Mouse (Mus musculus): ENCODE results near the gene Adarb2. TPM values are rescaled to one million over a fixed set of nuclear protein-coding genes. Genes with fewer than 3 reads are reported as not detected.

Adarb2 gene
- polyA plus RNA-seq, 1 experiment, result not detected

DNA sequence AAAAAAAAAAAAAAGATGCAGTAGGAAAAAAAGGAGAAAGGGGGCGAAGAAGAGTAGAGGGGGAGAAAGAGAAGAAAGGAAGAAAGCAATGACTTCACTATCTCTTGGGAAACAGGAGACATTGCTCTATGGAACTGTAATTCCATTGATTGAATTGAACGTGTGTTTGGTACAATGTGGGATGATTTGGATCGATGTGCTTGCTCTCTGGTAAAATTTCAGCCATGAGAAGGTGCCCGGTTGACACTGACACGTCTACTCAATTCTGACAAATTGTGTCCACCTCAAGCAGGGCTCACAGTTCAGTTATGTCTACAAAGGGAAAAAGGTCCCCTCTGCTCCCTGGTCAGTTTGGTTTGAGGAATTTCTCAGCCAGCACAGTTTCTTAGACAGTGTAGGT is 495.8 kb downstream of the Adarb2 start:
- Histone ChIP-seq H3K27ac (ENCODE audit: insufficient read depth, low read length) (no peak overlapping the region), H3K4me3 (ENCODE audit: insufficient read depth, low read length) (no peak overlapping the region), H3K4me1 (ENCODE audit: control insufficient read depth, insufficient read depth, low read length) (no peaks in the 10 kb centered on the region)
- TF ChIP-seq CTCF (IDR thresholded peaks at IDR 0.05; ENCODE audit: borderline replicate concordance, insufficient read depth, low read length) (no peak), POLR2A (IDR thresholded peaks at IDR 0.05; ENCODE audit: low read depth, low read length) (no peak)

DNA sequence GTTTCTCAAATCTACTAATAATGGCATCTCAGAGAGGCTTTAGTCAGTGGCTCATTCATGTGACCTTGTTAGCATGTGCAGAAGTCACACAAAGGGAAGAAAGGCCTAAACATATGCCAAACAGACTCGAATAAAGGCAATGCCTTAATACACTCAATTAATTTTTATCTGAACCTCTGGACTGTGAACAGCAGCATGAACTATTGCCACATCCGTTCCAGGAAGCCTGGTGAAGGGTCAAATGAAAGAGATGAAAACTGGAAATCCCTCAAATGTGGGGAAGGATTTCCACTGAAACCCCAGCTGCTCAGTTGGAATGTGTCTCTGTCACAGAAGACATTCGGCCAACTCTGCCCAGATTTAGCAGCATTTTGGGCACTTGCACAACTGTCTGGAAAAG is 497.2 kb downstream of the Adarb2 start:
- Histone ChIP-seq H3K27ac (ENCODE audit: insufficient read depth, low read length) (no peak overlapping the region), H3K4me3 (ENCODE audit: insufficient read depth, low read length) (no peak overlapping the region), H3K4me1 (ENCODE audit: control insufficient read depth, insufficient read depth, low read length) (no peaks in the 10 kb centered on the region)
- TF ChIP-seq CTCF (IDR thresholded peaks at IDR 0.05; ENCODE audit: borderline replicate concordance, insufficient read depth, low read length) (no peak), POLR2A (IDR thresholded peaks at IDR 0.05; ENCODE audit: low read depth, low read length) (no peak)

DNA sequence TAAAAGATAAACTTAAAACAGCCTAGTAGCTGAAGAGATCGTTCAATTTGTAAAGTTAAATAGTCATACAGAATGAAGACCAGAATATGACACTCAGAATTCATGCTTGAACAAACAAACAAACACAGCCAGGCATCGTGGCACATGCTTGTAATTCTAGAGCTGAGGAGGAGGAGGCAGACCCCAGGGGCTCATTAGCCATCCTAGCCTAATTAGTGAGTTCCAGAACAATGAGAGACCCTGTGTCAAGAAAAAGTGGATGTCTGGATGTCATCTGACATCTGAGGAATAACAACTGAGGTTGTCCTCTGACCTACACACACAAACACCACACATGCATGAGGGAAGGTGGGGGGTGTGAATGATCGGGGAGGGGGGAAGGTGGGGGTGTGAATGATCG is 498.3 kb downstream of the Adarb2 start:
- Histone ChIP-seq H3K27ac (ENCODE audit: insufficient read depth, low read length) (no peak overlapping the region), H3K4me3 (ENCODE audit: insufficient read depth, low read length) (no peak overlapping the region), H3K4me1 (ENCODE audit: control insufficient read depth, insufficient read depth, low read length) (no peaks in the 10 kb centered on the region)
- TF ChIP-seq CTCF (IDR thresholded peaks at IDR 0.05; ENCODE audit: borderline replicate concordance, insufficient read depth, low read length) (no peak), POLR2A (IDR thresholded peaks at IDR 0.05; ENCODE audit: low read depth, low read length) (no peak)

DNA sequence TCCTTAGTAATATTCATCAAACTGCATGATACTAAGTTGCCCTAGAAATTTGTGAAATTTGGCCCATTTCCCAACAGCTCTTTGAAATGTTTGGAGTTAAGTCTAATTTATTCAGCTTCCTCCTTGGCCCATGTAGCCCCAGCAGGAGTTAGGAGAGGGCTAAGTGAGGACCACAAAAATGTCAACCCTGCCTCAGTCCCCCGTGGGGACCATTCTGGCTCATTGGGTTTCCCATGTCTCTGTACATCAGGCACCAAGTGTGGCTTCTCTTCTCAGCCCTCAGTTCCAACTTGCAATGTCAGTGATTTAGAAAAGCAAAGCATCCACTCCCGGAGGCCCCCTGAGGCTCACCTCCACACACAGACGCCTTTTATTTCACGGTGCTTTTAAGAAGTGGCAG is 502.6 kb downstream of the Adarb2 start:
- Histone ChIP-seq H3K4me3 (ENCODE audit: insufficient read depth, low read length) (no peak overlapping the region), H3K4me1 (ENCODE audit: control insufficient read depth, insufficient read depth, low read length) (no peaks in the 10 kb centered on the region), H3K27ac (ENCODE audit: insufficient read depth, low read length) (no peak overlapping the region)
- TF ChIP-seq POLR2A (IDR thresholded peaks at IDR 0.05; ENCODE audit: low read depth, low read length) (no peak), CTCF (IDR thresholded peaks at IDR 0.05; ENCODE audit: borderline replicate concordance, insufficient read depth, low read length) (no peak)

DNA sequence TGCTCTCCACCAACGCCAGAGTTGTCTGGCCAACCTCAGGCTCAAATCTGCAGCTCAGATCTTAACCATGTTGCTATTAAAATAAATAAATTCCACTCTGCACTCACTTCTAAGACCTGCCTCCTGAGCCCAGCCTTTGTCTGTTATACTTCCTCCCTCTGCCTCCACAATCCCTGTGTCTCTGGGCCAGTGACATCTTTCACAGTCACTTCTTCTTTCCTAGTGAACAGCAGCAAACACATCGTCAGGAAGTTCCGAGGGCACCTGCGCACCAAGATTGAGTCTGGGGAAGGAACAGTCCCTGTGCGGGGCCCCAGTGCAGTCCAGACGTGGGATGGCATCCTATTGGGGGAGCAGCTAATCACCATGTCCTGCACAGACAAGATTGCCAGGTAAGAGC is 510.7 kb downstream of the Adarb2 start:
- Histone ChIP-seq H3K4me3 (ENCODE audit: insufficient read depth, low read length) (no peak overlapping the region), H3K4me1 (ENCODE audit: control insufficient read depth, insufficient read depth, low read length) (no peaks in the 10 kb centered on the region), H3K27ac (ENCODE audit: insufficient read depth, low read length) (no peak overlapping the region)
- TF ChIP-seq POLR2A (IDR thresholded peaks at IDR 0.05; ENCODE audit: low read depth, low read length), result no peak
- TF ChIP-seq CTCF (IDR thresholded peaks at IDR 0.05; ENCODE audit: borderline replicate concordance, insufficient read depth, low read length), result no peak

DNA sequence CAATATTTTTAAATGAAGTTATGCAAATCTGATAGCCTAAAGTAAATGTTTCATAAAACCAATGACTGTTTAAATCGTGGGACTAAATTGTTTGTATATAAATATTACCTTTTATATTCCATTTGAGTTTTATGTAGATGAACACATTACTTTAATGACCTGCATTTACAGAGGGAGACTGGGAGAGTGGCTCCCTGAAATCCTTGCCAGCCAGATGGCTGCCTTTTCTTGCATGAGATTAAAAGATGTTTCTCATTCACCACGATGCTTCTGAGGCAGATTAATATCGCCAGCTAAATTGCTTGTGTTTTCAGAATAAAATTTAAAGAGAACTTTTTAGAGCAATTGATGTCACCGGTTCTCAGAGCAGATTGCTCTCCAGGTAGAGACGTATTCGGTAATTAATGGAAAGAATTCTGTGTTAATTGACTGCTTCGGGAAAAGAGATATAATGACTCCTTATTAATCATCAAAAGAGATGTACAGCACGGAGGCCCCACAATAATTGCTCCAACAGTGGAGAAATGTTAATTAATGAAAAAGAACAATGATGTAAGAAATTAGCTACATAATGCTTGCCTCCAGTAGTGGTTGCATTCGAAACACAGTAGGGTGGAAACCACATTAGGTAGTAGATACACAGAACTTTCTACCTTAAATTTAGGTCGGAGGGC is 527.4 kb downstream of the Adarb2 start:
- Histone ChIP-seq H3K4me3 (ENCODE audit: insufficient read depth, low read length) (no peak overlapping the region), H3K27ac (ENCODE audit: insufficient read depth, low read length) (no peak overlapping the region), H3K4me1 (ENCODE audit: control insufficient read depth, insufficient read depth, low read length) (no peaks in the 10 kb centered on the region)
- TF ChIP-seq POLR2A (IDR thresholded peaks at IDR 0.05; ENCODE audit: low read depth, low read length), result no peak
- no peak for TF ChIP-seq CTCF (IDR thresholded peaks at IDR 0.05; ENCODE audit: borderline replicate concordance, insufficient read depth, low read length)

DNA sequence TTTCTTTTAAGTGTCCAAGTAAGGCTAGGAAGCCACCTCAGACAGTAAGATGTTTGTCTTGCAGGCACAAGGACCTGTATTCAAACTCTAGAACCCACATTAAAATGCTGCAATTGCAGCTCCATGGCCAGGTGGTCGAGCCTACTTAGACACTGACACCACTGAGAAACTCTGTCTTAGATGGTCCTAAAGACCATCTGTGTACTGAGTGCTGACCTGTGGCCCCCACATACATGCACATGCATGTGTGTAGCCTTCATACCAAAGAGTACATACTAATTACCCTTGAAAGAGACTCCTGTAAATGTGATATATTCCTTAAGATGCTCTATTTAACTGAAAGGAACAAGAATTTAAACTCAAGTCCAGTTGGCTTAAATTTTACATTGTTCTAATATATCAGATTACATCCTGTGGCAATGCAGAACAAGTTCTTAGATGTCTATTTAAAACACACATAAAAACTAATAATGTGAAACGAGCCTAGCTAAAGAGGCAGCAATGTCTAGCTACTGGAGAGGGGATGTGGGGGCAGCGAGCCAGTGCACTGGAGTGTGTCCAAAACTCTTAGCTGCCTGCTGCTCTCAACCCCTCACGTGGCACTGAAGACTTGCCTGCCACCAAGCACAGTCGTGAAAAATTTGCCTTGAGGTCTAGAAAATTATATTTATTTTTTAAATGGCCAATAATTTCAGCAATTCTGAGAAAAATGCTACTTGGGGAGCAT is 534.6 kb downstream of the Adarb2 start:
- H3K4me1 ChIP-seq (ENCODE audit: control insufficient read depth, insufficient read depth, low read length), result no peaks in the 10 kb centered on the region
- H3K4me3 ChIP-seq (ENCODE audit: insufficient read depth, low read length), result no peak overlapping the region
- no peak overlapping the region for H3K27ac ChIP-seq (ENCODE audit: insufficient read depth, low read length)
- TF ChIP-seq CTCF (IDR thresholded peaks at IDR 0.05; ENCODE audit: borderline replicate concordance, insufficient read depth, low read length) (no peak), POLR2A (IDR thresholded peaks at IDR 0.05; ENCODE audit: low read depth, low read length) (no peak)

DNA sequence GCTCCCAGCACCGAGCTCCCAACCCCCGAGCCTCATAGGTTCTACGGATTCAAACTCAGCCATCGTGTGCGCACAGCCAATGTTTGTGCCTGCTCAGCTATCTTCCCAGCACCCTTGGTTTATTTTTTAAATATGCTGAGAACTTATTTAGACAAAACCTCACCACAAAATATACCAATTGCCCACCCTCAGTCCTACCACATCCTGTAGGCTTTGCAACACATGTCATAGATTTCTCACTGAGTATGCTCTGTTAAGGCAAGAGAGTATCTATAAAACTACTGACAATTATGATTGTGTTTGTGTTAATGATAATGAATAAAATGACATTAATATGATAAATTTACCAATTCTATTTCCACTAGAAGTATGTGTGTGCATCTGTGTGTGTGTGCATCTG is 540.1 kb downstream of the Adarb2 start:
- TF ChIP-seq CTCF (IDR thresholded peaks at IDR 0.05; ENCODE audit: borderline replicate concordance, insufficient read depth, low read length) (no peak), POLR2A (IDR thresholded peaks at IDR 0.05; ENCODE audit: low read depth, low read length) (no peak)
- no peak overlapping the region for H3K27ac ChIP-seq (ENCODE audit: insufficient read depth, low read length)
- no peaks in the 10 kb centered on the region for H3K4me1 ChIP-seq (ENCODE audit: control insufficient read depth, insufficient read depth, low read length)
- H3K4me3 ChIP-seq (ENCODE audit: insufficient read depth, low read length), result no peak overlapping the region

DNA sequence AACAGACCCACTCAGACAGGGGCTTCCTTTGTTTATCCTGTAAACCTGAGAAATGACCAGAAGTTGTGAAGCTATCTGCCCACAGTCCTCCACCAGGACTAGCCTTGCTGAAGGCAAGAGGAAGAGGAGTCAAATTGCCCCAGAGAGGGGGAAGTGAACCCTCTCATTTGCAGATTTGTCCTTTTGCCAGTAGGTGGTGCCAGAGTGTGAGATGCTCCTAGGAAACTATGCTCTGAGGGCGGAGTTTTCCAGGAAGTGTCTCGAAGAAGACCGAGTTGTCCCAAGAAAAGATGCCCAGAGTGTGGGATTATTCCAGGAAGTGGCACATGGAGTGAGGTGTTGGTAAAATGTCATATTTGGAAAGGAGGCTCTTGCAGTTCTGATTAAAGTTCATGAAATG is 541.9 kb downstream of the Adarb2 start:
- TF ChIP-seq CTCF (IDR thresholded peaks at IDR 0.05; ENCODE audit: borderline replicate concordance, insufficient read depth, low read length) (no peak), POLR2A (IDR thresholded peaks at IDR 0.05; ENCODE audit: low read depth, low read length) (no peak)
- H3K4me1 ChIP-seq (ENCODE audit: control insufficient read depth, insufficient read depth, low read length), result no peaks in the 10 kb centered on the region
- no peak overlapping the region for H3K27ac ChIP-seq (ENCODE audit: insufficient read depth, low read length)
- no peak overlapping the region for H3K4me3 ChIP-seq (ENCODE audit: insufficient read depth, low read length)

DNA sequence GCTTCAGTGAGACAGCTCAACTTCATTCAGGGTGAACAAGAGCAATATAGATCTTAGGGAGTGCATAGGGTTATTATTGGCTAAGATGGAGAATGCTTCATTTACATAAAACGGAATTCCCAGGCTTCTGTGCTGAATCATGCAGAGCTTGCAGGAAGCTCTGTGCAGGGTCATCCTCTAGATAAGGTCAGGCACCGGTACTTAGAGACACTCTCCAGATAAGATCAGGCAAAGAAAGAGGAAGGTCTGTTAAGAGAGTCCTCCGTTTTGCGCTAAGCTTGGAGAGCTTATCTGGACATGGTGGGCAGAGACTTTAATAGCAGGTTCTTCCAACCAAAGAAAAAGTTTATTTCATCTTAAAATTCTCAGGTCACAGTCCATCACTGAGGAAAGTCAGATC is 542.9 kb downstream of the Adarb2 start:
- Histone ChIP-seq H3K27ac (ENCODE audit: insufficient read depth, low read length) (no peak overlapping the region), H3K4me3 (ENCODE audit: insufficient read depth, low read length) (no peak overlapping the region), H3K4me1 (ENCODE audit: control insufficient read depth, insufficient read depth, low read length) (no peaks in the 10 kb centered on the region)
- TF ChIP-seq POLR2A (IDR thresholded peaks at IDR 0.05; ENCODE audit: low read depth, low read length) (no peak), CTCF (IDR thresholded peaks at IDR 0.05; ENCODE audit: borderline replicate concordance, insufficient read depth, low read length) (no peak)

Measured in embryonic fibroblast, embryonic 13.5 days (primary cell).